Mouse (Mus musculus) embryonic fibroblast, embryonic 13.5 days (primary cell): ENCODE measurements around the gene Gars. TPM values are rescaled to one million over a fixed set of nuclear protein-coding genes. Genes with fewer than 3 reads are reported as not detected.

Experiments
- H3K27ac ChIP-seq: 2 replicates; pipeline ENCODE4 v1.5.1; 2012; ENCODE audit warnings: low read length, control low read depth, inconsistent platforms; ENCODE audit not compliant: insufficient read depth
- H3K4me1 ChIP-seq: 2 replicates; pipeline ENCODE4 v1.6.1; 2011; ENCODE audit warnings: low read length; ENCODE audit not compliant: control insufficient read depth, insufficient read depth
- H3K4me3 ChIP-seq: 2 replicates; pipeline ENCODE4 v1.5.1; 2011; ENCODE audit warnings: mild to moderate bottlenecking, control low read depth, low read length; ENCODE audit not compliant: insufficient read depth
- CTCF ChIP-seq: IDR thresholded peaks from 2 replicates; pipeline ENCODE4 v1.5.1; 2011; ENCODE audit warnings: mild to moderate bottlenecking, control low read depth, low read length, moderate library complexity, borderline replicate concordance; ENCODE audit not compliant: insufficient read depth
- POLR2A ChIP-seq: IDR thresholded peaks from 2 replicates; pipeline ENCODE4 v1.6.1; 2011; ENCODE audit warnings: low read depth, mild to moderate bottlenecking, control low read depth, low read length, moderate library complexity
- polyA plus RNA-seq: library from polyadenylated mRNA; stranded (reverse); fragments of >200 nt; gene quantifications from 2 replicates; pipeline ENCODE4 v1.2.4, GENCODE M21; 2011; ENCODE audit warnings: low read depth; ENCODE audit not compliant: missing spikeins, insufficient read length

Gene Gars
- polyA plus RNA-seq, 1 experiment, result 336 TPM

DNA sequence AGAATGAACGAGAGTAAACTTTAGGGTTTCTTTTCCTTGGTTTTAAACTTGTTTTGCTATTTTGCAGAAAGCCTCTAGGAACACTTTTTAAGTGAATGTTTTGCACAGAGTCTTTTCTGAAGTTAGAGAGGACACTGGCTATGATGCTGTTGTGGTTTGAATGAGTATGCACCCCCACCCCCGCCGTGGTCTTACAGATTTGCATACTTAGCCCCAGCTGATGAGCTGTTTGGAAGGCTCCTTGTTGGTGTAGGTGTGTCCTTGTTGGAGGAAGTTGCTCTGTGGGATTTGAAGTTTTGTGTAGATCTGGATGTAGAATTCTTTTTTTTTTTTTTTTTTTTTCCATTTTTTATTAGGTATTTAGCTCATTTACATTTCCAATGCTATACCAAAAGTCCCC lies 19.6 kb downstream of the Gars start:
- TF ChIP-seq POLR2A (no peak), CTCF (no peak)
- H3K4me3 ChIP-seq, result no peak overlapping the region
- no peak overlapping the region for H3K27ac ChIP-seq

DNA sequence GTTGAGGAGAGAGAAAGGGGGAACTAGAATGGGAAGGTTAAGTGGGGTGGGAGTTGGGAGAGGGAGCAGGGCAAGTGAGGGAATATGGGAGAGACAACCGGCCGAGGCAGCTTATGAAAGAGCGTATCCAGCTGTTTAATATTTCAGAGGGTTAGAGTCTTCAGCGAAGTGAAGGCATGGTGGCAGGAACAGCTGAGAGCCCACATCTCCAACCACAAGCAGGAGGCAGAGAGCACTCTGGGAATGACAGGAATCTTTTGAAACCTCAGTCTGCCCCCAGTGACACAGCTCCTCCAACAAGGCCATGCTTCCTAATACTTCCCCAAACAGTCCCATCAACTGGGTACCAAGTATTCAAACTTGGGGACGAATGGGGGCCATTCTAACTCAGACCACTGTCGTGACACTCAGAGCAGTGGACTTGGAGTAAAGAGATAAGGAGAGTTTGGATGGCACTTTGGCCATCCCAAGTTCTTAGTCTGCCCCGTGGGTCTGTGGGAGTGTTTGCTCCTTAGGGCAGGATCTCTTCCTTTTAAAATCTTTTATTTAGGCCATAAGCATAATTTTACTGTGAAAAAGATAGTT lies 22.5 kb downstream of the Gars start:
- no peak for TF ChIP-seq POLR2A
- TF ChIP-seq CTCF, result no peak

More for the DNA sequence above, 19.6 kb downstream of the Gars start:
- H3K4me1 ChIP-seq, result no peaks in the 10 kb centered on the region; the same call in 1 of the 2 replicates

DNA sequence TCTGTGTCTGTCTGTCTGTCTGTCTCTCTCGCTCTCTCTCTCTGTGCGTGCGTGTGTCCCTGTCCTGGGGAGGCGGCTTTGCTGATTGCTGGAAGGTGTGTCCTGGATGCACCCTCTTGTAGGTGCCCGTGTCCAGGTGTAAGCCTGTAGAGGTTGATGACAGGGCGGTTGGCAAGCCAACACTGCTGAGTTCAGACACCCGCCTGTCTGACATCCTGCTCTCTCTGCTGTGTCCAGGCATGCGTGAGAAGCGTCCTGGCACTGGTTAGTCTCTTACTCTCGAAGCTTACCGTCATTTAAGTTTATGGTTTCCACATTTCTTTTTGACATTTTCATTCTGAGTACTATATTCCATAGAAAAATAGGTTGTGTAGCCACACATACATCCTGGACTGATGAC lies 23.5 kb downstream of the Gars start:
- H3K27ac ChIP-seq, result no peak overlapping the region

More for the DNA sequence above, 22.5 kb downstream of the Gars start:
- Histone ChIP-seq H3K27ac (no peak overlapping the region), H3K4me3 (no peak overlapping the region), H3K4me1 (no peaks in the 10 kb centered on the region; the same call in 1 of the 2 replicates)

DNA sequence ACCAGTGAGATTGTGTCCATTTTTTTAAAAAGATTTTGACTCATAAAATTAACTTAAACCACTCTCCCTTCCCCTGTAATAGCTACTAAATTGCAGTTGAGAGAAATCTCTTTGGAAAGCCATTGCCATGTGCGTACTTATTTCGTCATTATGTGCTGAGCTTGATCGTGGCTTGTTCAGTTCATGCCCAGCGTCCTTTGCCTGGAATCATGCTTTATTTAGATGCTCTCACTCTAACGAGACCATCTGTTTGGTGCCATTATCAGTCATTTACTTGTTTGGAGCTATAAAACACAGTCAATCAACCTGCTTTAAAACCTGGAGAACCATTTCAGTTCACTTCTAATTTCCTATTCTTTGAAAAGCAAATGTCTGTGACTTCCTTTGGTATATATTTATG lies 24.4 kb downstream of the Gars start:
- Histone ChIP-seq H3K4me3 (no peak overlapping the region), H3K4me1 (no peaks in the 10 kb centered on the region), H3K27ac (no peak overlapping the region)
- no peak for TF ChIP-seq POLR2A
- no peak for TF ChIP-seq CTCF

More for the DNA sequence above, 23.5 kb downstream of the Gars start:
- no peak for TF ChIP-seq POLR2A
- no peak for TF ChIP-seq CTCF
- H3K4me3 ChIP-seq, result no peak overlapping the region
- H3K4me1 ChIP-seq, result no peaks in the 10 kb centered on the region

DNA sequence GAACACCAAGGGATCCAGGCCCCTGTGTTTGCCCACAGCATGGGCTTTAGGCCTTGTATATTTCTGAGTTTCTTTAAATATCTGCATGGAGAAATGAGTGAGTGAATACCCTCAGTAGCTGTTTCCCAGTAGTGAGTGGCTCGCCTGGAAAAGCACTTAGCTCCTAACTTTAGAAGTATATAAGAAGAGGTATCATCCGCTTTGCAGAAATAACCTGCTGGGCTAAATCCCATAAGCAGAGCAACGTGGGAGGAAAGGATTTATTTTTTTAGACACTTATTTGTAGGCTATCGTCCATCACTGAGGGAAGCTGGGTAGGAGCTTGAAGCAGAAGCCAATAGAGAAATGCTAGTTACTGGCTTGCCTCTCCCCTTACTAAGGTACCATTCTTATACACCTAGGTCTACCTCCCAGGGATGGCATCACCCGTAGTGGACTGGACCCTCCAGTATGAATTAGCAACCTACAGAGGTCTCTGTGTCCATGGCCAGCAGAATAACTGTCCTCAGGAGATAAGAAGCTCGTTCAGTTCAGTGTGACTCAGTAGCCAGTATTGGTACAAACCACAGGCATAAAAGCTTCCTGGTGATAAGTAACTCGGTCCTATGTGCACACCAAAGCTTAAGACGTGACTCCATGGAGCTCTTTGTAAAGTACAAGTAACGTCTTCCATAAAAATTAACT lies 26.1 kb downstream of the Gars start:
- no peak for TF ChIP-seq CTCF
- no peak for TF ChIP-seq POLR2A
- Histone ChIP-seq H3K27ac (no peak overlapping the region), H3K4me1 (no peaks in the 10 kb centered on the region), H3K4me3 (no peak overlapping the region)

DNA sequence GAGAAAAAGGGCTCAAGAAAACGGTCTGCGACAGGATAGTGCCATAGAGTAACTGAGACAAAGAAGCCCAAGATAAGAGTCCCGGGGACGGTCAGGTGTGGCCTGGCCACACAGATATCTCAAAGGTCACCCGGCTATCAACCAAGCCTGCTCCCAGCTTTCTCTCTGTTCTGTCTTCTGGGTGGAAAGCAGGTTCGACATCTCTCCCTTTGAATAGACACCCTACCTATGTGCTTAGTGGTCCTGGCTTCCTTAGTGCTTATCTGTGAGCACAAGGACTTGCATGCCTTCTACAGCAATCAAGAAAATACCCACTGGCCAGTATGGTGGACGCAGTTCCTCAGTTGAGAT lies 26.6 kb downstream of the Gars start:
- Histone ChIP-seq H3K27ac (no peak overlapping the region), H3K4me3 (no peak overlapping the region), H3K4me1 (no peaks in the 10 kb centered on the region)
- TF ChIP-seq CTCF (no peak), POLR2A (no peak)

DNA sequence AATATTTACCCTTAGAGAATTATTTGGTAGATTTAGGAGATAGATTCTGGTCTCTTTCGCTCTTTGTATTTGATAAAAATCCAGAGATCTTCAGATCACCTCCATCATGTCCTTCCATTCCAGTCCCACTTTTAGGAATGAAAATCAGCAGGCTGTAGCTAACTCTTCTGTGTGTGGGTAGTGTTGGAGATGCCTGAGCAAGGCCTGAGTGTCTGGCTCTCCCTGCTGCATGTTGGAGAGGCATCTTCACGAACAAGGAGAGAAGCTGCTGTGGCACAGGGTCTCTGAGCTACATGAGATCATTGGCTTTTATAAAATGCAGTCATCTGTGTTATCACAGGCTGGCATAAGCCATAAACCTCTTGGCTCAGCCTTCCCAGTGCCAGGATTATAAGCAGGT lies 28.1 kb downstream of the Gars start:
- Histone ChIP-seq H3K4me1 (no peaks in the 10 kb centered on the region), H3K4me3 (no peak overlapping the region), H3K27ac (no peak overlapping the region)
- TF ChIP-seq POLR2A, result no peak
- no peak for TF ChIP-seq CTCF

DNA sequence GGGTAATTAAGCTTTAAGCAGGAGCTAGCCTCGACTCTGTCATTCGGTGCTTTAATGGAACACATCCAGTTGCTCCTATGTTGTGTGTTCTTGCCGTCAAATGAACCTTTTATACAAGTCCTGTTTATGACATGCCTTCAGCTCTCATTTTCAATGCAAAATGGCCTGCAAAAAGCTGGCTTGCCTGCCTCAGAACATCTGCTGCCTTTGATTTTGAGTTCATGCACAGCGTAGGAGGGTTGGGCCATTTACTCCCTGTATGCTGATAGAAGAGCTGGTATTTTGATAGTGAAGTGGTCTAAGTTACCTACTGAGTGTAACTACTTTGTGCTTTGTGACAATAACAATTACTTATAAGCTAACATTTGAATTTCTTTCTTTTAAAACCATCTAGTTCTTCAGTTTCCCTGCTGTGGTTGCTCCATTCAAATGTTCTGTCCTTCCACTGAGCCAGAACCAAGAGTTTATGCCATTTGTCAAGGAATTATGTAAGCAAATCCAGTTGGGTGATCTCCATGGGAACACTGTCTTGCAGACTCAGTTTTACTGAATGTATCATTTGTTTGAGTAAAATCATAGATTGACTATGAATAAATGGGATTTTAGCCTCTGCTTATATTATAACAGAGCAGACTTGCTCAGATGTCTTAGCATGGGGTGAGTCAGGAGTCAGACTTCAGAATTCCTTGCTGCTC lies 38.9 kb downstream of the Gars start:
- TF ChIP-seq POLR2A (no peak), CTCF (no peak)
- Histone ChIP-seq H3K27ac (no peak overlapping the region), H3K4me3 (no peak overlapping the region), H3K4me1 (no peaks in the 10 kb centered on the region)

DNA sequence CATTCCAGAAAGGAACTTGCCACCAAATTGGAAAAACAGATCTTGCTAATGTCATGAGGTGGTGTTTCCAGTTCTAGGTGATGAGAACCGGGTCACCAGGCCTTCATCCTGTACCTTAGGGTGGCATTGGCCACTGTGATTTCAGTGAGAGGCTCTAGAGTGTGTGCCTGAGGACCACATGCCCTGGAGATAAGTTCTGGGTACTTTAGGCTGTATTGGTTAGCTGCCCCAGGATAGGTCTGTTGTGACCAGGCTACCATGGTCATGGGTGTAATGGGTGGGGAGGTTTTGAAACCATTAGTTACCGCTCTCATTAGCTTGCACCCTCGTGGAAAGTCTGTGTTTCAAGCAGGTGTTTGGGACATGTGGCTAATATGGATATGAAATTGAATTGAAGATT lies 43.6 kb downstream of the Gars start:
- H3K4me1 ChIP-seq, result no peaks in the 10 kb centered on the region
- no peak overlapping the region for H3K27ac ChIP-seq
- TF ChIP-seq CTCF (no peak), POLR2A (no peak)
- no peak overlapping the region for H3K4me3 ChIP-seq
